Mouse (Mus musculus) G1E (cell line): ENCODE measurements around the gene Tnfrsf17. TPM values are rescaled to one million over a fixed set of nuclear protein-coding genes. Genes with fewer than 3 reads are reported as not detected.

Experiments used
- ATAC-seq: 2 replicates; pipeline ENCODE4 v1.8.0; 2016; ENCODE audit warnings: mild to moderate bottlenecking; ENCODE audit not compliant: insufficient number of reproducible peaks, poor library complexity, low FRiP score, severe bottlenecking; ENCODE audit errors: extremely low read depth
- DNase-seq: peaks from one replicate; pipeline ENCODE4 v3.0.0; 2012; ENCODE audit warnings: low spot score
- H3K27me3 ChIP-seq: 2 replicates; pipeline ENCODE4 v1.6.1; 2012; ENCODE audit warnings: mild to moderate bottlenecking, low read length, inconsistent platforms; ENCODE audit not compliant: insufficient read depth
- H3K36me3 ChIP-seq: replicated peaks from 2 replicates; pipeline ENCODE3; 2012; ENCODE audit warnings: mild to moderate bottlenecking, inconsistent platforms
- H3K4me1 ChIP-seq: 2 replicates; pipeline ENCODE4 v1.6.1; 2012; ENCODE audit warnings: low read depth, low read length, inconsistent platforms, mixed read lengths; ENCODE audit not compliant: insufficient read depth
- H3K4me3 ChIP-seq: 2 replicates; pipeline ENCODE4 v1.5.1; 2012; ENCODE audit warnings: low read depth, mild to moderate bottlenecking, inconsistent platforms, low read length, moderate library complexity, mixed read lengths
- H3K9me3 ChIP-seq: replicated peaks from 2 replicates; pipeline ENCODE4 v1.6.1; 2012; ENCODE audit warnings: inconsistent platforms
- CTCF ChIP-seq: IDR thresholded peaks from 2 replicates; pipeline ENCODE4 v1.5.1; 2012; ENCODE audit warnings: low read depth, low read length, inconsistent platforms, mixed read lengths
- GATA1 ChIP-seq: IDR thresholded peaks from 2 replicates; pipeline ENCODE4 v1.6.1; 2012; ENCODE audit warnings: borderline replicate concordance, low read length, inconsistent platforms, mixed read lengths
- GATA2 ChIP-seq: IDR thresholded peaks from 2 replicates; pipeline ENCODE4 v1.6.1; 2012; ENCODE audit warnings: low read depth, low read length, inconsistent platforms, borderline replicate concordance
- POLR2AphosphoS5 ChIP-seq: IDR thresholded peaks from 2 replicates; pipeline ENCODE4 v1.6.1; 2012; ENCODE audit warnings: low read depth, low read length, inconsistent platforms; ENCODE audit not compliant: insufficient replicate concordance
- TAL1 ChIP-seq: conservative IDR thresholded peaks from 2 replicates; pipeline ENCODE4 v1.6.1; 2012; ENCODE audit warnings: low read depth, low read length, inconsistent platforms, mixed read lengths
- polyA plus RNA-seq: library from polyadenylated mRNA; stranded (reverse); fragments of >175 nt; gene quantifications from 2 replicates; pipeline ENCODE4 v1.2.3, GENCODE M21; 2012
- total RNA-seq, 2 experiments: library from RNA; stranded (forward) in 1 of 2; stranded (reverse) in 1 of 2; fragments of 200-1000 nt in 1 of 2; fragments of >200 nt in 1 of 2; fragmentation: Nextera tagmentation in 1 of 2; gene quantifications; 2 replicates each; pipeline ENCODE4 v1.2.3; 2014 to 2017

Tnfrsf17 gene
- total RNA-seq (2014; fragmentation: Nextera tagmentation): not detected in 2 replicates
- not detected in 2 replicates for total RNA-seq (2017)
- polyA plus RNA-seq: not detected in 2 replicates

DNA sequence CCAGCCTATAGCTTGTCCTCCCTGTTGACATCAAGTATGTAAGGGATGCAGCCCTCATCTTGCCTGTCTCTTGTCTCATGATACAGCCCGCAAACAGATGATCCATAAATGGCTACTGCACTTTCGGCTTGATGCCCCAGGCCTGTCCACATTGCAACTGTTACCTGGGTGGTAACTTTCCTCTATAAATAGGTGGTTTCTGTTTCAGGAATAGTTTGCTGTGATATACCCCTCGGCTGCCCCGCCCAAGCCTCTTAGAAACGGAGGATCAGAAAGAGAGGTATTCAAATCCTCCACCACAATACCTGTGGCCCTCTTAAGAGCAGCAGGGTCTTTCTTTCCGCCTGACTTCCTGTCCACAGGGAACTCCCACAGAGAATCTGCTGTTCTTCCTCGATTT, at the start of gene Tnfrsf17:
TSS of gene Tnfrsf17 (plus strand) at position 301 of the 400 bp plus-strand sequence.
- Histone ChIP-seq H3K36me3 (no peaks in the 10 kb centered on the region), H3K27me3 (peaks cover 31% of the 10 kb centered on the region), H3K4me3 (no peak within 1 kb of the TSS), H3K9me3 (no peaks in the 10 kb centered on the region), H3K4me1 (0 out of 2 replicates have a peak, but pooled peaks cover 2% of the 10 kb centered on the region)
- TF ChIP-seq GATA1 (no peak), CTCF (no peak), TAL1 (no peak), POLR2AphosphoS5 (no peak), GATA2 (no peak)
- no peak for ATAC-seq
- DNase-seq: no peak

- DNase-seq (no peak), ATAC-seq (no peak)
- Histone ChIP-seq H3K27me3 (peaks cover 11% of the 10 kb centered on the region; the same call in 1 of the 2 replicates), H3K36me3 (no peaks in the 10 kb centered on the region), H3K4me3 (no peak overlapping the region), H3K4me1 (peaks cover 6% of the 10 kb centered on the region), H3K9me3 (no peaks in the 10 kb centered on the region)
- TF ChIP-seq CTCF (no peak), TAL1 (no peak), POLR2AphosphoS5 (no peak), GATA1 (no peak), GATA2 (no peak)
These were observed 47.1 kb upstream of the Tnfrsf17 start for GRCm38 (mm10) chr16:11266556-11266955.

DNA sequence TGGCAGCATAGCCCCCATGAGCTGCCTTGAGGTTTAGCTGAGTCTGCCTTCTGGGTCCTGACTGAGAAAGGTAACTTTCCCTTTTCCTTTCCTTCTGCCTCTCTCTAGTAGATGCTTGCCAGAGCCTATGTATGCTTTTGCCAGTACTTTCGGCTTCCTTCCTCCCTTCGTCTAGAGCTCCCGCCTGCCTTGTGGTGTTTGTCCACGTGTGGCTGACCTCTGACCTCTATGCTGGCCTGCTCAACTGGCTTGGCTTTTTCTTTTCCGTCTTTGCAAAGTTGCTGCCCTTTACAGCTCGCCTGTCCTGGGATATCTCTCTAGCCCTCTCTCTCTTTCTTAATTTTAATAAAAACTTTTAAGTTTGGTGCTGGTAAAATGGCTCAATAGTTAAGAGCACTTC, 43.8 kb upstream of the Tnfrsf17 start:
- no peak for DNase-seq
- ATAC-seq: no peak
- TF ChIP-seq CTCF: no peak

GRCm38 (mm10) chr16:11270642-11271041, 43.0 kb upstream of the Tnfrsf17 start:
- no peak for TF ChIP-seq GATA2
- no peak for TF ChIP-seq TAL1
- TF ChIP-seq POLR2AphosphoS5: no peak
- no peak for TF ChIP-seq CTCF
- no peak for TF ChIP-seq GATA1
- ATAC-seq: peak; percentile 78
- DNase-seq: peak; percentile 5
- no peaks in the 10 kb centered on the region for H3K36me3 ChIP-seq
- H3K4me3 ChIP-seq: no peak overlapping the region
- H3K27me3 ChIP-seq: 0 out of 2 replicates have a peak, but pooled peaks cover 3% of the 10 kb centered on the region
- H3K4me1 ChIP-seq: peaks cover 6% of the 10 kb centered on the region
- no peaks in the 10 kb centered on the region for H3K9me3 ChIP-seq

More for the DNA sequence above, 43.8 kb upstream of the Tnfrsf17 start:
- no peaks in the 10 kb centered on the region for H3K36me3 ChIP-seq
- H3K27me3 ChIP-seq: 0 out of 2 replicates have a peak, but pooled peaks cover 4% of the 10 kb centered on the region
- peaks cover 6% of the 10 kb centered on the region for H3K4me1 ChIP-seq
- H3K4me3 ChIP-seq: no peak overlapping the region
- H3K9me3 ChIP-seq: no peaks in the 10 kb centered on the region

- H3K4me3 ChIP-seq: no peak overlapping the region
- 0 out of 2 replicates have a peak, but pooled peaks cover 2% of the 10 kb centered on the region for H3K27me3 ChIP-seq
- DNase-seq (no peak), ATAC-seq (no peak)
- H3K4me1 ChIP-seq: peaks cover 6% of the 10 kb centered on the region
- H3K9me3 ChIP-seq: no peaks in the 10 kb centered on the region
- TF ChIP-seq CTCF (no peak), TAL1 (no peak), POLR2AphosphoS5 (no peak), GATA2 (no peak), GATA1 (no peak)
- no peaks in the 10 kb centered on the region for H3K36me3 ChIP-seq
These were observed 42.5 kb upstream of the Tnfrsf17 start for GRCm38 (mm10) chr16:11271073-11271472.

DNA sequence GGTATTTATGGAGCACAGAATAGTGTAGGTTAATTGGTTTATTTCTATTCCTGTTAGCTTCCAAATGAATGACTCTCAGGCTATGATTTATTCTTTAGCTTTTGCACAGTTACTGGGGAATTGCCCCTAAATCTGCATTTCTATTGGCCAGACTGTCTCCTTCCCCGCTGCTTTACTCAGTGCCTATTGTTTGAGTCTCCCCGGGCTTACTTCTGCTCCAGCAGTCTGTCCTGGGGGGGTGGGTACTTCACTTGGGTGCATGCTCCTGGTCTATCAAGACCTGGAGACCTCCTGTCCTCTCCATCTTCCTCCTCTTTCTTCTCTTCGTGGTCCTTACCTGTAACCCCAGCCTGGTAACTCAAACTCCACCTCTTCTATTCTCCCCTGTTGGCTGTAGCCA, 36.7 kb upstream of the Tnfrsf17 start:
- H3K4me1 ChIP-seq: no peaks in the 10 kb centered on the region
- peaks cover 2% of the 10 kb centered on the region; the same call in 1 of the 2 replicates for H3K27me3 ChIP-seq
- H3K4me3 ChIP-seq: no peak overlapping the region
- no peaks in the 10 kb centered on the region for H3K36me3 ChIP-seq
- no peak for DNase-seq
- H3K9me3 ChIP-seq: no peaks in the 10 kb centered on the region
- no peak for ATAC-seq
- TF ChIP-seq TAL1 (no peak), GATA1 (no peak), CTCF (no peak), POLR2AphosphoS5 (no peak), GATA2 (no peak)
